Mouse (Mus musculus): ENCODE results near the gene 4930562C15Rik.
A peak's percentile ranks its signal among the peaks of the same experiment; 100 is the strongest.

The 4930562C15Rik gene

DNA sequence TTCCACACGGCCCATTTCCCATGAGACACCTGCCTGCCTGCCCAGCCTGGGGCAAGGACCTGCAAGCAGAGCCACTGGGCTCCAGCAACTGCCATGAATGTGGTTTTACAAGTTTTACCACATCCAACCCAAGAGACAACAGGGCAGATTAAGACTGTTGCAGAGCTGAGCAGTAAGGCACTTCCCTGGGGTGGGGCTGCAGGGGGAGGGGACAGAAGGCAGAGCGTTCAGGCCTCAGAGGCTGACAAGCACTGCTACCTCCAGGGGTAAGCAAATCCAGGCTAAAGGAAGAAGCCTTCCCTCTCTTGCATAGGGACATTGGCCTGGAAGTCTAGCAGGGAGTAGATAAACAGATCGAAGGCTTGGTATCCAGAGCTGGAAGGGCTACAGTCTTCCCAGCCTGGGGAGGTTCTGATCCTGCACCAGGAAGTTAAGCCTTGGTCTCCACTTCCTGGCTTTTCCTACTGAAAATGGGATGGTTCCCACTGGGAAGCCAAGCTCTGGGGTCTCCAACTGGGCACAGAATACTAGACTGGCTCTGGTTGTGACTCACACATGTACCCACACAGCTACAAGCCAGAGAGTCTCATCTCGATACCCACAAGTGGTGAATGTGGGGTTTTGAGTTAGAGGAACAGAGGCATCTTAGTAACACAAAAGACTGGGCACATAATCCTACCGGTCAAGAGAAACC, 43.1 kb downstream of the 4930562C15Rik start:
- no peak for TF ChIP-seq GATA4 (IDR thresholded peaks at IDR 0.05; ENCODE audit: insufficient replicate concordance, low read length)

DNA sequence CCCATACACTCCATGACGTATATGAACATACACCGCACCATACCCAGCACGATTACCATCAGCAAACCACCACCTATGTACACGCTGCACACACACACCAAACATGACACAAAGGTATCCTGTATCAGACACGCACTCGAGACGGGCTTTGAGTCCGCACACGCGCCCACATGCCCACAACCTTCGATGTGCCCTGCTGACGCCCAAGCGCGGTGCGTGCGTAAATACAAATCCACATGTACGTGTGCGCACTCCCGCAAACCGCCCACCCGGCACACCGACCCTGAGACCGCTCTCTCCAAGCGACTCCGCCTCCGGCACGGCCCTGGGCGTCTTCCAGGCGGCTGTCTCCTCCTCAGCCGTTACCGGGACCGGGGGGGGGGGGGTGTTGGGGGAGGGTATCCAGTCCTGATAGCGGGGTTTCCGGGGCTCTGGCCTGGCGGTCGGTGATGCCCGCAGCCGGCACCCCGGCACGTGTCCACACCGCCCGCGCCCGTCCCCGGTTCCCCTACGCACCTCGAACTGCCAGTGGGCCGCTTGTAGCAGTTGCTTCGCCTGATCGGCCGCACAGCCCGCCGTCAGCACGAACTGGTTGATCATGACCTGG, 44.0 kb downstream of the 4930562C15Rik start:
- no peak; the same call in 1 of the 2 replicates for TF ChIP-seq GATA4 (IDR thresholded peaks at IDR 0.05; ENCODE audit: insufficient replicate concordance, low read length)

DNA sequence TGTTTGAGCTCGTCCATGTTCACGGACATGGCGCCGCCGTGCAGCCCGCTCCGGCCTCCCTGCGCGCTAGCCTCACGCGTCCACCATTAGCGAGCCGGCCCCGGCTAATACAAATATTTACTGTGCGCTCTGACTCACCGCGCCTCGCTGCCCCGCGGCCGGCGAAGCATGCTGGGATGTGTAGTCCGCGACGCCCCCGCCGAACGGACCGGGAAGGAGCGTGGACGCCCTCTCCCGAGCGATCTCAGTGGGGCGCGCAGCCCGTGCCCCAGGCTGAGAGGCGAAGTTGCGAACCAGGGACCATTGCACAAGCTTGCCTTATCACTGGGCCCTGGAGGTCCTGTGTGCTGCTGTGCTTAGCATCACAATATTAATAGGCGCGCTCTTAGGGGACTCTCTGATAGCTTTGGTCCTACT, 44.5 kb downstream of the 4930562C15Rik start:
- TF ChIP-seq GATA4 (IDR thresholded peaks at IDR 0.05; ENCODE audit: insufficient replicate concordance, low read length): 0 out of 2 replicates have a peak, but pooled peaks have one; percentile 2

DNA sequence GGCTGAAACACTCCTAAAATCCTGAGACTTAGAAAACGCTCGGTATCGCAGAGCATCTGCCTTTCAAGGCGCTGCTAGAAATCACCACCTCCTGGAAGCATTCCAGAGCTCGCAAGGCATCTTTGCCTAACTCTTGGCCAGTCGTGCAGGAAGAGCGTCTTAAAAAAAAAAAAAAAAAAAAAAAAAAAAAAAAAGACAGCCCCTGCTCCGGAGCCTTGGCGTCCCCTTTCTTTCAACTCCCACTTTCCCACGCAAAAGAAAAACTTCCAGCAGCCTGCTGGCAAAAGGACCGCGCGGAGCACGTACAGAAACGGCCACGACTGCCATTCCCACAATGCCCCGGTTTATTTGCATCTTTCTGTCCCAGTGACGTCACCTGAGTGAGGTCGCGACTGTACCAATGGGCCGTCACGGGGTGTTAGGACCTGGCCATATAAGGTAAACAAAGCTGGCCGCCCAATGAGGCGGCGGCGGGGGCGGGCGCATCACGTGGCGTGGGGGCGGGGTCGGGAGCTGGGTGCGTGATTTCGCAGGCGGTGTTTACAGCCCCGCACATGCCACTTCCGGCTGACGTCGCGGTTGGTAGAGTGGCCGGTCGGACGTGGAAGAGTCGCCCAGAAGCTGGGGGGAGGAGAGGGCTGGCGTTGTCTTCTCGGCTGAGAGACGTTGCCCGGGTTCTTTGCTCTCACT, 45.1 kb downstream of the 4930562C15Rik start, which contains the start of gene Ubald1:
Gene Ubald1, minus strand, starts transcription at position 180 of the 690 bp plus-strand sequence.
- no peak for TF ChIP-seq GATA4 (IDR thresholded peaks at IDR 0.05; ENCODE audit: insufficient replicate concordance, low read length)

DNA sequence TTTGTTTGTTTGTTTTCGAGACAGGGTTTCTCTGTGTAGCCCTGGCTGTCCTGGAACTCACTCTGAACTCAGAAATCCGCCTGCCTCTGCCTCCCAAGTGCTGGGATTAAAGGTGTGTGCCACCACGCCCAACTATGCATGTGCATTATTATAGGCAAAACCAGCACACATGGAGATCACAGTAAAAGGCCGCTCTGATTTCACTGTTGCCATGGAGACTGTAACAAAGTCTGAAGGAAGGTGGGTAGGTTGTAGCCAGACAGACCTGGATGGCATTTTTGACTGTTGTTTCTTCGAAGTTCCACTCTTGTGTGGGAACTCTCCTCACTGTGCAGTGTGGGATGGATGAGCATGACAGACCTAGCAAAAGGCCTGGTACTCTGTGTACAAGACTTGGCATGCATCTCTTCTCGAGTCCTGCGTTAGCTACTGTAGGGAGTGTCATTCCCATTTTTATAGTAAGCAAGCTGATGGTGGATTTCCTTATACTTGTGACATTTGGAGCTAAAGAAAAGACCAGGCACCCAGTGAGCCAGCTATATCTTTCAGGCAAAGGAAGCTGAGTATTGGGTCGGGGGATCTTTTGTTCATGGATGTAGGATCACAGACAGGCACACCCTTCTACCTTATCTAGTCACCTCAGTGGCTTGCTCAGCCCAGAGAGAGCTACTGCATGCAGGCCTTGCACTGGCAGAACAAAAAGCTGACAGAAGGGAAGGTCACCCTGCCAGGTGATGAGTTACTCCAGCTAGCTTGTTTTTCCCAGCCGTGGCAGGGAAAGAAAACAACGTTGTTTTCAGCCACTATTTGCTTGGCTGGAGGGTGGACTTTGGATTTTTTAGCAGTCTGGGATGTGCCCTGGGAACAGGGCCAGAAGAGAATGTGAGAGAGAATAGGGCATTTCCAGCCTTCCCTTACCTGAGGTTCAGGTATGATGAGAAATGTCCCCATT, 46.5 kb downstream of the 4930562C15Rik start:
- no peak for TF ChIP-seq GATA4 (IDR thresholded peaks at IDR 0.05; ENCODE audit: insufficient replicate concordance, low read length)

DNA sequence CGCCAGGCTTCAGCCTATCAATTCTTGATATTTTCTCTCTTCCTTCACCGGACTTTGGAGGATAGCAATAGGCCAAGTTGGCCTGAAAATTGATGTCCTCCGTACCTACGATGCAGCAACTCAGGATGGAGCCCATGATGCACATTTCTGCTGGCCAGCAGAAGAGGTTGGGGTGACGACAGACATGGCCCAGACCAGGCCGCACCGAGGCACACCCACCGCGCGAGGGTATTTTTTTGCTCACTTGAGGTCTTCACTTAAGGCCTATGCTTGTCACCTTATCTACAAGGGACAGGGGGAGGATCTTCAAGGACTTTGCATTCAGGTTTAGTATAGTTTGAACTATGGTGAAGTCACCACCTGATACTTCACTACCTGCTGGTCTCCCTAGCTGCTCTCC, 49.7 kb downstream of the 4930562C15Rik start:
- TF ChIP-seq GATA4 (IDR thresholded peaks at IDR 0.05; ENCODE audit: insufficient replicate concordance, low read length): no peak

DNA sequence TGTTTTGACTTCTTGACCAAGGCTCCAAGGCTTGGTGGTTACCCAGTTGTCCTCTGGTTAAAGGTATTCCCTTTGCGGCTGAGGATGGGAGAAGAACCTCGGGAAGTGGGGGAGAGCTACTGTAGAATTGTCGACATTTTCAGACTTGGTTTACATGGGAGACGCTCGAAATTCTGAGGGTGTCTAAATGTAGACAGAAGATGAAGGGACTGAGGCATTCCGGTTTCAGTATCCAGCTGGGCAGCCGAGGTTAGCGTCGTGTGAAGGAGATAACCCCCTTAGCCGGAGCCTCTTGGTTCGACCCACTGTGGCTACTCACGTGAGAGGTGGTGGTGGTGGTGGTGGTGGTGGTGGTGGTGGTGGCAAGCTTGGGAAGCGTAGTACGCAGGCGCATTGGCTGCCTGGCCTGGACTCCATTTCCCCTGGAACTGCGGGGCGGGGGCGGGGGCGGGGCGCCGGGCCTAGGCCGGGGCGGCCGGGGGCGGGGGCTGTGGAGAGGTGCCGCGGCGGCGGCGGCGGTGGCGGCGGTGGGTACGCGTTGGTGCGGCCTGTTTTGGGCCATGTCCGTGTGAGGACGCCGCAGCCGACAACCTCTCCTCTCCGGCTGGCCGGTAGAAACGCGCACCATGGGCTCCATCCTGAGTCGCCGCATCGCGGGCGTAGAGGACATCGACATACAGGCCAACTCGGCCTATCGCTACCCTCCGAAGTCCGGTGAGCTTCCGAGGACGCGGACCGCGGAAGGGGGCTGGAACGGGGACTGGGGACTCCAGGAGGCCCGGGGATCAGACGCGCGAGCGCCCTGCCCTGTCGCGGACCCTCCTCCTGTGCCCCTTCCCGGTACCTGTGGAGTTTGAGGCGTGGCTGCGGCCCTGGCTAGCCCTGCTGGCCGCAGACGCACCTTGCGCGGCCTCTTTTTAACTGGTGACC, 50.8 kb downstream of the 4930562C15Rik start, which contains the start of gene Mgrn1:
Gene Mgrn1, plus strand, starts transcription at position 490 of the 930 bp plus-strand sequence.
- TF ChIP-seq GATA4 (IDR thresholded peaks at IDR 0.05; ENCODE audit: insufficient replicate concordance, low read length): no peak

DNA sequence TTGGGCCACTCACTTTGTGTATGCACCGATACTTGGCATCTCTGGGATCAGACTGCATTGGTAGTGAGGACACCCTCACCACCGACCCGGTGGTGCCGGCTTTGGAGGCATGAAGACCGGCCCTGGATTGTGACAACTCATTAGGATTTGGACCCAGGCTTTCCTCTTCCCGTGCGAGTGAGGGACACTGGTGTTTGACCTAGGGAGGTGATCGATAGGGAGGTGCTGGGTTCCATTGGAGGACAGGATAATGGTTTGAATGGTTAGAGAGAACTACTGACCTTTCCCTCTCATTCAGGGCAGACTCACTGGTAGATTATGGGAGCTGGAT, 51.4 kb downstream of the 4930562C15Rik start:
- TF ChIP-seq GATA4 (IDR thresholded peaks at IDR 0.05; ENCODE audit: insufficient replicate concordance, low read length): no peak

DNA sequence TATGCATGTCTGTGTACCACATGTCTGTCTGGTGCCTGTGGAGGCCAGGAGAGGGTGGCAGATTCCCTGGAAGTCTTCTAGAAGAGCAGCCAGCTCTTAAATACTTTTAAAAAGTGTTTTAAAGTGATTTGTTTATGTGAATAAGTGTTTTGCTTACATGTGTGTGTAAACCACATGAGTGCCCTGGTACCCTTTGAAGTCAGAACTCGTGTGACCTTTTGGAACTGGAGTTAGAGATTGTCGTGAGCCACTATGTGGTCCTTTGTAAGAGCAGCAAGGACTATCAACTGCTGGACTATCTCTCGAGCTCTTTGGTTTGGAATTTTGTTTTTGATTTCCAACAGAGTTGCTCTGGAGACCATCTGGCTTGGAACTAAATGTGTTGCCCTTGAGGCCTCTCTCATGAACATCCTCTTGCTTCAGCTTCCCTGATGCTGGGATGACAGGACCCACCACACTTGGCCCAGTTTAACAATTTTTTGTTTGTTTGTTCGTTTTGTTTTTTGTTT, 55.0 kb downstream of the 4930562C15Rik start:
- TF ChIP-seq GATA4 (IDR thresholded peaks at IDR 0.05; ENCODE audit: insufficient replicate concordance, low read length): no peak

DNA sequence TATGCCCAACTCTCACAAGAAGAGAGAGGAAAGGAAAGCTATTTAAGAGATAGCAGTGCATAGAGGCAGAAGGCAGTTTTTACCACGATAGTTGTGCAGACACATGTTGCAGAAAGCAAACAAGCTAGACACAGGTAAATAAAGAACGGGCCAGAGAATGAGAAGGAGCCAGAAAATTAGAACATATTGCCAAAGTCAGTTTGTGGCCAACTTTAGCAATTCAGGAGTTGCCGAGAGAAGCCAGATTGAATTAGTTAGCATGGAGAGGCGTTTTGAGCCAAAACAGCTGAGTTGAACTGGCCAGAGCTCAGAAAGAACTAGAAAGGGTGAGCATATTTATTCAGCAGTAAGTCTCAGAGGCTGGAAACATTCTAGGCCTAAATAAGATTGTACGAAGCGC, 57.0 kb downstream of the 4930562C15Rik start:
- no peak for TF ChIP-seq GATA4 (IDR thresholded peaks at IDR 0.05; ENCODE audit: insufficient replicate concordance, low read length)

DNA sequence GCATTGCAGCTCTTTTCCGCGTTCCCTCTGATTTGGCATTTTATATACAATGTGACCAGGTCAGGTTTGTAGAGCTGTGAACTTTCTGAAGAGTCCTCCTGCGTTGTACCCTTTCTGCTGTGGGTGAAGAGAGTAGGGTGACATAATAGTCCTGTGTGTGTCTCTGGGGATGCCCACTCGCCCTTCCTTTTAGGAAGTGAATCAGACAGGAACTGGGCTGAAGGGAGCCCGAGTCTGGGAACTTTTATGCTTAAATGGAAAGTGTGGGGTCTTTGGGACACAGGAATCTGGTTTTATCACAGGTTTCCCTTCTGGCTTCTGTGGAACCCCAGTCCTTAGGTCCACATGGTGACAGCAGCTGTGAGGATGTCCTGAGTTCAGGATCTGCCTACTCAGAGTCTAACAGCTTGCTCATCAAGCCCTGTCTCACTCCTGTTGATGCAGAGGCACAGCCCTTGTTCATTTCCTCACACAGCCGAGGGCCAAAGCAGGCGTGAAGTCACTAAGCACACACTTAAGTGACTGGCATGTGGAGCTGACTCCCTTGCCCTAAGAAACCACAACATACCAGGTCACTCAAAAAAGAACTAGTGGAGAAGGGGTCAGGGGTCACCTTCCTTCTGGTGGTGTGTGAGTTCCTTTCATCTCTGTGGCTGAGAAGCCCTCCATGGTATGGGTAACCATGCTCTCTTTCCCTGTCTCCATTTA, 59.1 kb downstream of the 4930562C15Rik start:
- TF ChIP-seq GATA4 (IDR thresholded peaks at IDR 0.05; ENCODE audit: insufficient replicate concordance, low read length): no peak

DNA sequence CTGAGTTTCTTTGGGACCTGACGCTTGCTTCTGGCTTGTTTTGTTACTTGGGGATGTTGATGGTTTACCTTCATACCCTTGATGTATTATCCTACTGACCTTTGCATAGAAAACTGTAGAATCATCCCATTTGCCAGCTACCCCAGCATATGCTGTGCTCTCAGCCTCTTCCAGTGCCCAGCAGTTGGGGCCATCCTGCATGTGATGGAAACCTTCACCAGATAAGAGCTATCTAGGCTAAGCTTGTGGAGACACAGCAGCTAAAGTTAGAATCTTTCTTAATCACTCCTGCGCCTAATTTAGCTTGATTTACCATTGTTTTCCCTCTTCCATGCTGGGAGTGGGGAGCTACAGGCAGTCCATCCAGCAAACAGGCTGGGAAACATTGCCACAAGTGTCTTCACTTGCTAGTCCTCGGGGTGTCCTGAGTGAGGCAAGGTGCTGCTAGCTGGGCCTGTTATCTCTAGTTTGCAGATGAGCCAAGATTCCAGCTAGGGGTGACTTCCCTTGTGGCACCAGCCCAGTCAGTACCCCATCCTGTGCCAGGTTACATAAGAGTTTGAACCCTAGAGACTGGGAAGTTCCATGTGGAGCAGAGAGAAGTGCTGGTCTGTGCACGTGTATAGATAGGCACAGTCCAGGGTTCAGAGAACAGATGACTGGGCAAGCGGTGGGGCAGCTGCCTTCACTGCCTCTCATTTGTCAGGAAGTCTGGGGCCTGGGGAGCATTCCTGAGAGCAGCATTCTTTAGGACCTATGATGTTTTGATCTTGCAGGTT, 61.2 kb downstream of the 4930562C15Rik start:
- TF ChIP-seq GATA4 (IDR thresholded peaks at IDR 0.05; ENCODE audit: insufficient replicate concordance, low read length): peak; percentile 91; the same call in 1 of the 2 replicates
